Mouse (Mus musculus): ENCODE results near the gene Gfra1. TPM values are rescaled to one million over a fixed set of nuclear protein-coding genes. Genes with fewer than 3 reads are reported as not detected.

The Gfra1 gene
- total and polyA plus RNA-seq, 2 experiments from 2014 or later: 32.3 to 59.8 TPM

DNA sequence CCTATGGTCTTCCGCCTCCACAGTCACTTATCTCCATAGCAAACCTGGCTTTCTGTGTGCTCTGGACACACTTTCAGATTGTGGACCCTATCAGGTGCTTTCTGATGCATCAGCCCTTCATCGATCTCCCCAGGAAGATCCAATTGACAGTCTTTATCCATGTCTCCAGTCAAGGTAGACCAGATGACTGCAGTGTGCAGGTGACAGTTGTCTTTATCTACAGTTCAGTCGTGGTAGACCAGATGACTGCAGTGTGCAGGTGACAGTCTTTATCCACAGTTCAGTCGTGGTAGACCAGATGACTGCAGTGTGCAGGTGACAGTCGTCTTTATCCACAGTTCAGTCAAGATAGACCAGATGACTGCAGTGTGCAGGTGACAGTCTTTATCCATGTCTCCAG lies 140.0 kb downstream of the Gfra1 start:
- DNase-seq (ENCODE audit: low spot score) (no peak), ATAC-seq (no peak)
- no peaks in the 10 kb centered on the region for H3K4me1 ChIP-seq (ENCODE audit: insufficient read depth, low read length)
- no peaks in the 10 kb centered on the region for H3K9me3 ChIP-seq (ENCODE audit: low read length)
- no peaks in the 10 kb centered on the region for H3K27me3 ChIP-seq (ENCODE audit: insufficient read depth, low read length)
- no peak overlapping the region for H3K27ac ChIP-seq
- no peak overlapping the region for H3K4me2 ChIP-seq (ENCODE audit: low read depth, low read length)
- no peaks in the 10 kb centered on the region for H3K36me3 ChIP-seq (ENCODE audit: insufficient read depth, low read length)
- H3K9ac ChIP-seq (replicated peaks; ENCODE audit: low read length): no peak overlapping the region
- no peak overlapping the region for H3K4me3 ChIP-seq (ENCODE audit: low read length)
- no peak for TF ChIP-seq CTCF (IDR thresholded peaks at IDR 0.05; ENCODE audit: low read depth)
- WGBS: 93% methylated on average over 5 of the region's 5 CpGs

DNA sequence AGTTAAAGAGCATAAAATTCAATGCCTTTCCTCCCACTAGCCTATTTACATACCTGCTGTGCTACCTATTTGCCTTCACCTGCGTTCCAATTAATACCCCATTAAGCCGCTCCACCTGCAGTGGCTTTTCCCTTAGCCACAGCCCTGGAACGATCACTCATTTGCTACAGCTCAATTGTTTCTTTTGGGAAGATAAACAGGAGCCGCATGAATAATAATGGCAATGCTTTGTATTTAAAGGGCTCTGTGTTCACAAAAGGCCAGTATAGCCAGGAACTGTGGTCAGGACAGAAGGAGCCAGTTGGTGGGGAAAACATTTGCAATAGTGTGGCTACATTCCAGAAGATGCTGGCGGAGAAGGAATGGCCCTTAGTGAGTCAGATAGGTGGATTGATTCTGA lies 141.1 kb downstream of the Gfra1 start:
- DNase-seq (ENCODE audit: low spot score) (no peak), ATAC-seq (no peak)
- H3K4me1 ChIP-seq (ENCODE audit: insufficient read depth, low read length): peaks cover 3% of the 10 kb centered on the region; the same call in 1 of the 2 replicates
- H3K36me3 ChIP-seq (ENCODE audit: insufficient read depth, low read length): no peaks in the 10 kb centered on the region
- TF ChIP-seq CTCF (IDR thresholded peaks at IDR 0.05; ENCODE audit: low read depth): no peak
- H3K9ac ChIP-seq (replicated peaks; ENCODE audit: low read length): no peak overlapping the region
- no peak overlapping the region for H3K4me2 ChIP-seq (ENCODE audit: low read depth, low read length)
- 69% methylated on average over 5 of the region's 5 CpGs for WGBS
- H3K27me3 ChIP-seq (ENCODE audit: insufficient read depth, low read length): no peaks in the 10 kb centered on the region
- H3K9me3 ChIP-seq (ENCODE audit: low read length): no peaks in the 10 kb centered on the region
- H3K4me3 ChIP-seq (ENCODE audit: low read length): no peak overlapping the region
- no peak overlapping the region for H3K27ac ChIP-seq

DNA sequence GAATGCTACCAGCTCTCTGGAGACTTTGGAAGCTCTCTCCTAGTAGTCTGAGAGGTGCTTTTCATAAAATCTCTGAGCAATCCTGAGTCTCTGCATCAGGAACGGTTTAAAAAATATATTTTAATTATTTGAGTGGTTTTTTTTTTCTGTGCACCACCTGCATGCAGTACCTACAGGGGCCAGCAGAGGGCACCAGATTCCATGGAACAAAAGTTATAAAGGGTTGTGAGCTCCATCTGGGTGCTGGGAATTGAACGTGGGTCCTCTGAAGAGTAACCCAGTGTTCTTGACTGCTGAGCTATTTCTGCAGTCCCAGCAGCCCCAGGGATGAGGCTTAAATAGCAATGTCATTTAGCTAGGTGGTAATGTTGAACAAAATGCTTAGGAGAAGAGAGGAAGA lies 141.9 kb downstream of the Gfra1 start:
- H3K27me3 ChIP-seq (ENCODE audit: insufficient read depth, low read length): no peaks in the 10 kb centered on the region
- no peaks in the 10 kb centered on the region for H3K36me3 ChIP-seq (ENCODE audit: insufficient read depth, low read length)
- whole genome bisulfite sequencing: 85% methylated on average over 2 of the region's 2 CpGs
- DNase-seq (ENCODE audit: low spot score) (no peak), ATAC-seq (no peak)
- H3K4me3 ChIP-seq (ENCODE audit: low read length): no peak overlapping the region
- peaks cover 4% of the 10 kb centered on the region; the same call in 1 of the 2 replicates for H3K4me1 ChIP-seq (ENCODE audit: insufficient read depth, low read length)
- H3K9me3 ChIP-seq (ENCODE audit: low read length): no peaks in the 10 kb centered on the region
- no peak overlapping the region for H3K4me2 ChIP-seq (ENCODE audit: low read depth, low read length)
- peak; percentile 50 for TF ChIP-seq CTCF (IDR thresholded peaks at IDR 0.05; ENCODE audit: low read depth)
- no peak overlapping the region for H3K9ac ChIP-seq (replicated peaks; ENCODE audit: low read length)
- H3K27ac ChIP-seq: no peak overlapping the region

DNA sequence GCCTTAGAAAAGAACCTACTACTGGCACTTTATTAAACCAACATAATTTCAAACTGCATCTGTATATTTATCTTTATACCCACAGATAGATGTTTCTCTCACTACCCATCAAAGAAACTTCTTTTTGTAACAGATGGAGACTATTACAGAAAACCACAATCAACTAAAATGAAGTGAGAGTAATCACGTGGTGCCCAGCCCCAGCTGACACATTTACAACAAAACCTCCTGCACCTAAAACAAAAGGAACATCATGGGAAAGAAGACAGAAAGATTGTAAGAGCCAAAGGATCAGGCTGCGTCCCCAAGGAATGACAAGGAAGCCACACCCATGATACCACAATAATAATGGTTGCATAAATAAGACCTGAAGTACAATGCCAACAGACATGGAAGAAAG lies 143.2 kb downstream of the Gfra1 start:
- no peaks in the 10 kb centered on the region for H3K27me3 ChIP-seq (ENCODE audit: insufficient read depth, low read length)
- no peak for DNase-seq (ENCODE audit: low spot score)
- H3K9ac ChIP-seq (replicated peaks; ENCODE audit: low read length): no peak overlapping the region
- no peak overlapping the region for H3K4me2 ChIP-seq (ENCODE audit: low read depth, low read length)
- no peaks in the 10 kb centered on the region for H3K9me3 ChIP-seq (ENCODE audit: low read length)
- H3K4me3 ChIP-seq (ENCODE audit: low read length): no peak overlapping the region
- no peak overlapping the region for H3K27ac ChIP-seq
- 65% methylated on average over 2 of the region's 2 CpGs for WGBS
- peaks cover 4% of the 10 kb centered on the region; the same call in 1 of the 2 replicates for H3K4me1 ChIP-seq (ENCODE audit: insufficient read depth, low read length)
- ATAC-seq: no peak
- H3K36me3 ChIP-seq (ENCODE audit: insufficient read depth, low read length): no peaks in the 10 kb centered on the region
- no peak for TF ChIP-seq CTCF (IDR thresholded peaks at IDR 0.05; ENCODE audit: low read depth)

DNA sequence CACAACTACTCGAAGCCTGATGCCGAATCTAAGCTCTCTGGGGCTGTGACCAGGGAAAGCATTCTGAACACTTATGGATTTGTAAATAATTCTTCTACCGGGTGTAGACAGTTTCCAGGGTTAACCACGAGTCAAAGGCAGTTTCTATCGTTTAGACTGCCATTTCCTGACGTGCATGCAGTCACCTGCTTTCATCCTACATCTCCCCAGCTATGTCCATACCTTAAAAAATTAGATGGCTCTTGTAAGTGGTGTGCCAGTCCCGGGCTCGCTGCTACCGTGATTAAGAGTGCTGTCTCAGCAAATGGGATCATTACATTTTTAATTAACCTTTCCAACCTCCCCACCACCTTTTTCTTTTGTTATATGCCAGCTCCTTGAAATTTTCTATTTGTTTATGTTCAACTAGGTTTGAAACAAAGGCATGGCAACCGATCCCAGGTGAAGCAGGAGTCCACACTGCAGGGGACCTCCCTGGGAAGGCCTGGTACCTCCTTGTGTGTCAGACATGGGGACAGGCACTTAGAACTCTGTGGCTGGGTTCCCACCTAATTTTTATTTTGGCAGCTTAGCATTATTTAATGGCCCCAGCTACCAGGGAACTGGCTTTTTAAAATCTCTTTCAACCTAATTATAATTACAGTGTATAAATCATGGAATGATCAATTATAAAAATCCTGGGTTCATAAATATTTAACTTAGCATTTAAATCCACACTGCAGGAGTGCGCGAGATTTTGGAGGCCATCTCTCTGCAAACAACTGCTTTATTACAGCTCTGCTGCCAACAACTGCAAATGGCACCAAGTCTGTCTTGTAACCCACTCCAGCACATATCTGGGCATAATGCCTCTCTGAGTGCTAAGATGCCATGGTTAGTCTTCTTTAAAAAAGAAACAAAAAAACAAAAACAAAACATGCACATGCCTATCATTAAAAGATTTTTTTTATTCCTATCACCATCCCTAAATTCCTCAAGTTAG lies 145.1 kb downstream of the Gfra1 start:
- Histone ChIP-seq H3K9ac (replicated peaks; ENCODE audit: low read length) (no peak overlapping the region), H3K9me3 (ENCODE audit: low read length) (peaks cover 2% of the 10 kb centered on the region; the same call in 1 of the 2 replicates), H3K4me3 (ENCODE audit: low read length) (no peak overlapping the region), H3K27ac (no peak overlapping the region), H3K27me3 (ENCODE audit: insufficient read depth, low read length) (no peaks in the 10 kb centered on the region), H3K36me3 (ENCODE audit: insufficient read depth, low read length) (no peaks in the 10 kb centered on the region), H3K4me1 (ENCODE audit: insufficient read depth, low read length) (peaks cover 4% of the 10 kb centered on the region; the same call in 1 of the 2 replicates), H3K4me2 (ENCODE audit: low read depth, low read length) (no peak overlapping the region)
- TF ChIP-seq CTCF (IDR thresholded peaks at IDR 0.05; ENCODE audit: low read depth): no peak
- WGBS: 30% methylated on average over 12 of the region's 12 CpGs
- DNase-seq (ENCODE audit: low spot score) (no peak), ATAC-seq (no peak)

DNA sequence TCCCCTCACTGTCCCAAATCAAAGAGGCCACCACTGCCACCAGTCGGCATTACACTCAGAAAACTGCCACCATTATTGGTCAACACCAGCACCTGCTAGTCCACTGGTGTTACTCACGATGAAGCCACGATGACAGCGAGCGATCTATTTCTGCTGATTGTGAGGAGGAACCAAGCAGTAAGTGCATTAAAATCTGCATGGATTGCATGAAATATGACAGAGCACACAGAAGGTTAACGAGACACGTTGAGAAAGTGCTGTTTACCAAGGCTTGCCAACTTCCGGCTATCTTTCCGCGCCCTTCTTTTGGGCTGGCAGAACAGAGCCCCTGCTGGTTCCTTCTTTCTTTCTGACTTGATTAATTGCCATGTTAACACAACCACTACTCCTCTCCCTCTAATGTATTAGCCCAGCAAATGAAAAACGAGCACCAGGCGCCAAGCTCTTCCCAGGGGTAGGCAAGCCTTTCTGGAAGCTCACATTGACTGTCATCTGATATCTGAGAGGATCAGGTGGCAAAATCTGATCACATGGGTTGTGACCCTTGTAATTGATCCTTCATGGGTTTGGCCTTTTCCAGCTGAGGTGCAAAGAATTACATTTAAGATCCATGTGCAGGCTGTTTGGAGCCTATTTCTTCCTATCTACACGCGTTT lies 146.0 kb downstream of the Gfra1 start:
- no peak for ATAC-seq

More for the DNA sequence above, 146.0 kb downstream of the Gfra1 start:
- Histone ChIP-seq H3K4me2 (ENCODE audit: low read depth, low read length) (no peak overlapping the region), H3K27me3 (ENCODE audit: insufficient read depth, low read length) (no peaks in the 10 kb centered on the region), H3K4me3 (ENCODE audit: low read length) (no peak overlapping the region), H3K9ac (replicated peaks; ENCODE audit: low read length) (no peak overlapping the region), H3K36me3 (ENCODE audit: insufficient read depth, low read length) (no peaks in the 10 kb centered on the region), H3K27ac (no peak overlapping the region), H3K4me1 (ENCODE audit: insufficient read depth, low read length) (peaks cover 4% of the 10 kb centered on the region; the same call in 1 of the 2 replicates), H3K9me3 (ENCODE audit: low read length) (peaks cover 2% of the 10 kb centered on the region; the same call in 1 of the 2 replicates)
- WGBS: 35% methylated on average over 14 of the region's 14 CpGs
- TF ChIP-seq CTCF (IDR thresholded peaks at IDR 0.05; ENCODE audit: low read depth): no peak
- peak; percentile 26 for DNase-seq (ENCODE audit: low spot score)
